Mouse (Mus musculus): ENCODE results near the gene Thnsl2. TPM values are rescaled to one million over a fixed set of nuclear protein-coding genes. Genes with fewer than 3 reads are reported as not detected.

The Thnsl2 gene
- polyA plus RNA-seq, 2 experiments = 5.6 to 8.6 TPM

DNA sequence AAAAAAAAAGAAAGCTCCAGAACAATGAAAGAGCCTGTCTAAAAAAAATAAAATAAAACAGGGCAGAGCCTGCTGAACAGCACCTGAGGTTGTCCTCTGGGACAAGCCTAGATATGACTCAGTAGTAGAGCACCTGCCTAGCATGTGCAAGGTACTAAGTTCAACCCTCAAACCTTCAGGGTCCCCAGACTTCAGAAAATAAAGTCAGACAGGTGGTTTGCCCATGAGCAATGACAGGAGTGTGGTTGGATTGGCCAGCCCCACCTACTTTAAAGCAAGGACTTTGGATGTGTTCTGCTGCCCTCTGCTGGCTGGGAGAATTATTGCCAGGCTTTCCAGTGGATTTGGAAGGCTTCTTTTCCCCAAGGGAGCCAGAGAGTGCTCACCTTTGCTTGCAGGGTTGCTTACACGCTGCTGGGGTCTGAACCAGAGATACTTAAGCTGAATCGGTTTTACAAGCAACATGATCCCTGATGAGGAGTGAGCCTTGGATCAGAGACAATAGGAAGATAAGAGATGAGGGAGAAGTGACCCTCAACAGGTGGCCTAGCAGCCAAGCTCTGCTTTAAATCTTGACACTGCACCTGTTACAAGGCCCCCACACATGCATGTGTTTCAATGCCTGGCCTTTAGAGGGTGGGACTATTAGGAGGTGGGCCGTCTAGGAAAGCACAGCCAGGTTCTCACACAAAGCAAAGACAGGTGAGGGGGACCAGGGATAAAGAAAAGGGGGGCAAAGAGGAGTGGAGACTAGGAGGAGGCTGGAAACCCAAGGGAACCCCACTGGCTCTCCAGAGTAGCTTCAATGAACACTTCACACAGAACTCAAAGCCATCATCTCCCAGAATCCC, 19.0 kb downstream of the Thnsl2 start:
- Histone ChIP-seq H3K4me2 (replicated peaks; ENCODE audit: low read depth, low read length, severe bottlenecking) (no peak overlapping the region), H3K4me1 (ENCODE audit: control insufficient read depth, insufficient read depth, low read length) (no peaks in the 10 kb centered on the region), H3K27me3 (ENCODE audit: control insufficient read depth, insufficient read depth, low read length) (no peaks in the 10 kb centered on the region; the same call in 1 of the 2 replicates), H3K36me3 (ENCODE audit: control insufficient read depth, insufficient read depth, low read length) (no peaks in the 10 kb centered on the region), H3K9ac (ENCODE audit: low read depth, low read length, severe bottlenecking) (no peak overlapping the region), H3K9me3 (ENCODE audit: control insufficient read depth, low read length) (no peaks in the 10 kb centered on the region), H3K4me3 (replicated peaks; ENCODE audit: low read length) (no peak overlapping the region), H3K27ac (replicated peaks; ENCODE audit: low read depth, low read length) (no peak overlapping the region)
- ATAC-seq (ENCODE audit: low FRiP score, low read depth) (peak; percentile 60), DNase-seq (ENCODE audit: low spot score) (peak; percentile 86)
- 5% methylated on average over 3 of the region's 3 CpGs for WGBS
- TF ChIP-seq POLR2A (IDR thresholded peaks at IDR 0.05; ENCODE audit: borderline replicate concordance, extremely low read depth, insufficient read depth, insufficient read length) = no peak

DNA sequence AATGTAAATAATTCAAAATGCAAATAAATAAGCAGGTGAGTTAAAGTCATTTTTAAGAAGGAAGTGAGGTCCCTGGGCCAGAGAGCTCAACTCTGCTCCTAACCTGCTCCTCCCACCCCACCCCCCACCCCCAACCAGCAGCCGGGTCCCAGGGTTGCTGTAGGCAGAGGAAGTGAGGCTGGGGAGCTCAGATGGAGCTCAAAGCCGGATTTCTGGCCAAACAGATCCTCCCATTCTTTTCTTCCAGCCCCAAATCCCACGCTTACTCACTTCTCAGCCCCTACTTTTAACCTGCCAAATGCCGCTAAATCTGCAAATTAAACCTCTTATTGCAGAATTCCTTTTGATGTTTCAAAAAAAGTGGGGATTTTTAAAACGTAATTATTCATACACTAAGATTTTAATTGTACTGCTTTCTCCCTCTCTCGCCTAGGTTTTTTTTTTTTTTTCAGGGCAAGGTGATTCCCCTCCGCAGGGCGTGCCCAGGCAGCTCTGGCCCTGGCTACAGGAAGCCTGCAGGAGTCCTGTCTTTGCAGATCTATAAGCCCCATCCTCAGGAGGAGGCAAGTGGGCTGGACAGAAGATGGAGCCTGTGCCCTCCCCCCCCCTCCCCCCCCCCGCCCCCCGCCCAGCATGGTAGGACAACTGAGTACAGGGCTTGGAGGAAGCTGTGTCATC, 24.5 kb downstream of the Thnsl2 start:
- H3K4me2 ChIP-seq (replicated peaks; ENCODE audit: low read depth, low read length, severe bottlenecking) = no peak overlapping the region
- H3K36me3 ChIP-seq (ENCODE audit: control insufficient read depth, insufficient read depth, low read length) = no peaks in the 10 kb centered on the region
- no peak overlapping the region for H3K9ac ChIP-seq (ENCODE audit: low read depth, low read length, severe bottlenecking)
- H3K4me1 ChIP-seq (ENCODE audit: control insufficient read depth, insufficient read depth, low read length) = no peaks in the 10 kb centered on the region
- no peak for ATAC-seq (ENCODE audit: low FRiP score, low read depth)
- TF ChIP-seq POLR2A (IDR thresholded peaks at IDR 0.05; ENCODE audit: borderline replicate concordance, extremely low read depth, insufficient read depth, insufficient read length) = no peak
- no peaks in the 10 kb centered on the region for H3K27me3 ChIP-seq (ENCODE audit: control insufficient read depth, insufficient read depth, low read length)
- H3K27ac ChIP-seq (replicated peaks; ENCODE audit: low read depth, low read length) = no peak overlapping the region; the same call in 1 of the 2 replicates
- WGBS = 16% methylated on average over 8 of the region's 10 CpGs
- DNase-seq (ENCODE audit: low spot score) = no peak
- H3K9me3 ChIP-seq (ENCODE audit: control insufficient read depth, low read length) = no peaks in the 10 kb centered on the region
- no peak overlapping the region for H3K4me3 ChIP-seq (replicated peaks; ENCODE audit: low read length)

DNA sequence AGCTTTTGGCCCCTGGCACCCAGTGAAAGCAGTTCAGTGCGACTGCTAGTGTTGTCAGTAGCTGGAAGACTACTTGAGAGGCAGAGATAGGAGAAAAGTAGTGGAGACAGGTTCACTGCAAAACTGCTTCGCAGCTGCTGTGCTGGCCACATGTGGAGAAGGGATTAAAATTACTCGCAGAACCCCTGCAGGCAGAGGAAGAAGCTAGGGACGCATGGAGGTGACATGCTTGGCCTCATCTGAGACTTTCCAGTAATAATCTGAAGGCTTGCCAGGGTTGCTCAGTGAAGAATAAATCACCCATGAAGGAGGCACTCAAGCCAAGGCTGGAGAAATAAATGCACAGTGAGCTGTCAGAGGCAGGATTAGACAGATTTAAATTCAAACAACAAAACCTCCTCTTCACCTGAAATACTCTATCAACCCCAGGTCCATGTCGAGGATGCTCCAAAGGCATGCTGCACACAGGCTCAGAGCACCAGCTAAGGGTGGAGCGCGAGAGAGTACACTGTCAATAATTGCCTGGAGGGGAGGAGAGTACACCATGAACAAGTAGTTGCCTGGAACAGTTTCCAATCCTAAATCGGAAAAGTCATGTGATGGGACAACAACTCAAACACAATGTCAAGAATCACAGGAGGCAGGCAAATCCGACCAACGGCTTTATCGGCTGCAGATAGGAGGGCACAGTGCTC, 32.7 kb downstream of the Thnsl2 start:
- H3K27ac ChIP-seq (replicated peaks; ENCODE audit: low read depth, low read length) = no peak overlapping the region
- DNase-seq (ENCODE audit: low spot score) = peak; percentile 25
- H3K27me3 ChIP-seq (ENCODE audit: control insufficient read depth, insufficient read depth, low read length) = no peaks in the 10 kb centered on the region
- no peaks in the 10 kb centered on the region for H3K36me3 ChIP-seq (ENCODE audit: control insufficient read depth, insufficient read depth, low read length)
- no peak overlapping the region for H3K9ac ChIP-seq (ENCODE audit: low read depth, low read length, severe bottlenecking)
- no peak overlapping the region for H3K4me2 ChIP-seq (replicated peaks; ENCODE audit: low read depth, low read length, severe bottlenecking)
- no peak overlapping the region for H3K4me3 ChIP-seq (replicated peaks; ENCODE audit: low read length)
- ATAC-seq (ENCODE audit: low FRiP score, low read depth) = no peak
- no peak for TF ChIP-seq POLR2A (IDR thresholded peaks at IDR 0.05; ENCODE audit: borderline replicate concordance, extremely low read depth, insufficient read depth, insufficient read length)
- WGBS = 67% methylated on average over 11 of the region's 11 CpGs
- H3K4me1 ChIP-seq (ENCODE audit: control insufficient read depth, insufficient read depth, low read length) = no peaks in the 10 kb centered on the region
- H3K9me3 ChIP-seq (ENCODE audit: control insufficient read depth, low read length) = no peaks in the 10 kb centered on the region

DNA sequence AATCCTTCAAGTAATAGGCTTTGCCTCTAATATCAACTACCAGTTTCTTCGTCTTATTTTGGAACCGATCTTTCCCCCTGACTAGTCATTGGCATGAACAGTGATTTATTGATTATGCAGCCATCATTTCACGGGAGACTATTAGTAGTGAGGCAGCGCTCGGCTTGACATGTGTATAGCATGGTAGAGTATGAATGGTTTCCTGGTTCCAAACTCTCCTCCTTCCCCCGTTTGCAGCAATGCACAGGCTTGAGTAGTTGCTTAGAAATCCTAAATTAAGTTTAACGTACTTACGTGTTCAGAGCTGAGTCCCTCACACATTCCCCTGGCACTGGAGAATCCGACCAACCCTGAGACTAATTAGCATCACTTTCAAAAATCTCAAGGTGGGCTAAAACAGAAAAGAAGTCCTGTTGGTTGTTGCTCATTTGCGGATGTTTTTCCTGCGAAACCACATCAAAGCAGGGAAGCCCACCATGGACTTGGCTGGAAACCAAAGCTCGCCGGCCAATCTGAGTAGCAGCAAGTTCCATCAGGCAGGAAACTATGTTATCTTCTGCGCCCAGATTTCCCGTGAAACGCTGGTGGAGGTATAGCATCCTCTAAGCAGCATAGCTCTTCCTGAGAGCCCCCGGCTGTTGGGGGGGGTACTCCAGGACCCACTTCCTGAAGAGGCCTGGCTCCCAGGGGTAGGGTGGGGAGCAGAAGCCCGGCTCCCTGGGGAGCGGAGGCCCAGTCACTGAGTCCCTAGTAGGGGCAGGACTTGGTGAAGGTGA, 37.9 kb downstream of the Thnsl2 start:
- Histone ChIP-seq H3K9me3 (ENCODE audit: control insufficient read depth, low read length) (no peaks in the 10 kb centered on the region), H3K4me1 (ENCODE audit: control insufficient read depth, insufficient read depth, low read length) (no peaks in the 10 kb centered on the region), H3K27me3 (ENCODE audit: control insufficient read depth, insufficient read depth, low read length) (no peaks in the 10 kb centered on the region), H3K4me2 (replicated peaks; ENCODE audit: low read depth, low read length, severe bottlenecking) (no peak overlapping the region), H3K9ac (ENCODE audit: low read depth, low read length, severe bottlenecking) (no peak overlapping the region), H3K27ac (replicated peaks; ENCODE audit: low read depth, low read length) (no peak overlapping the region), H3K36me3 (ENCODE audit: control insufficient read depth, insufficient read depth, low read length) (no peaks in the 10 kb centered on the region), H3K4me3 (replicated peaks; ENCODE audit: low read length) (no peak overlapping the region)
- TF ChIP-seq POLR2A (IDR thresholded peaks at IDR 0.05; ENCODE audit: borderline replicate concordance, extremely low read depth, insufficient read depth, insufficient read length) = no peak
- 66% methylated on average over 19 of the region's 19 CpGs for WGBS
- ATAC-seq (ENCODE audit: low FRiP score, low read depth) (no peak), DNase-seq (ENCODE audit: low spot score) (no peak)
